Mouse (Mus musculus): ENCODE measurements at regions not wholly inside any gene's neighbourhood (a gene's known extent, or its start where the extent isn't known, plus 50 kb on each side); places are given as distances from the start of the nearest gene placed in this dataset.

DNA sequence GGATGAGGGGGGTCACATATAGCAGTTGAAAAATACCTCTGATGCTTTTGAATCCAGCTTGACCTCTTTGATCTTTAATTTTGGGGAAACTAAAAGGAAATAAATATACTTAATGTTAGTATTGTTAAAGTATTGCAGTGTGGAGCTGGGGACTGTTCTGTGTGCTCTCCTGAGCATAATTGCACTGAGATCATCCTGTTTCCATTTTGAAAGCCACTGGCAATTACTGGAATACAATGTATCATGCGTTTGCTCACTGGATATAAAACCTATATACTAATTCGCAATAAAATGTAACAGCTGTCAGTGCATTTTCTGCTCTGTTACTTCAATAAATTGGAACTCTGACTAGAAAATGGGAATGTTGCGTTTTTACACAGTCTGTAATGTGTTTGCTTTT, 884.4 kb upstream of the Pou3f3 start:
- TF ChIP-seq CTCF (IDR thresholded peaks at IDR 0.05; ENCODE audit: control insufficient read depth, insufficient read depth, insufficient replicate concordance, low read depth, low read length), result no peak
- TF ChIP-seq POLR2A (IDR thresholded peaks at IDR 0.05; ENCODE audit: control insufficient read depth, low read depth, low read length), result no peak

All from testis, adult 2 months (tissue).